Mouse (Mus musculus) lung, postnatal 0 days (tissue): ENCODE results near the gene Nol4l.

Source experiments
- CTCF ChIP-seq: IDR thresholded peaks from 2 replicates; pipeline ENCODE4 v1.5.1; 2016; ENCODE audit warnings: antibody characterized with exemption, mild to moderate bottlenecking
- EP300 ChIP-seq: IDR thresholded peaks from 2 replicates; pipeline ENCODE4 v1.6.1; 2016; ENCODE audit warnings: antibody characterized with exemption, mild to moderate bottlenecking, control low read depth

- TF ChIP-seq CTCF = peak; percentile 40
- TF ChIP-seq EP300 = no peak
Observed at GRCm38 (mm10) chr2:153516961-153517360, 12.8 kb downstream of the Nol4l start.
